In the genomic region with DNA sequence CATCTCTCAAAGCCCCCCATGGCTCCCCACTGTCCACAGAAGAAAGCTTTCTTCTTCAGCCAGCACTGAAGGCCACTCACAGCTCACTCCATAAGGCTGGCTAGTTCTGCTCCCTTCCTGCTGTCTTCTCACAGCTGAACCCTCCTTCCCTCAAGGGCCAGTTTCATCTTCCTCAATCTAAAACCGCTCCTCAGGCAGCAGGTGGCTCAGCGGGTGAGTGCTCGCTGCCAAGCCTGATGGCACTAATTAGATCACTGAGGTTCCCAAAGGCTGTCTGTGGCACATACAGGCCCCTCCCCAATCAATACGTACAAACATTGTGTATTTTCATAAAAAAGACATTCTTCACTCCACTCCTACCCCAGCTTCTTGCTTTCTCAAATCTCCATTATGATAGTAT, we compare ENCODE assay signal across 13 mouse cellular contexts. TPM values are rescaled to one million over a fixed set of nuclear protein-coding genes. Genes with fewer than 3 reads are reported as not detected.
DNase-seq lines count a peak whose midpoint lies in the region; ATAC-seq and TF ChIP-seq lines count a peak whose summit lies in the region.
"Had no signal": no experiment of that assay in that cellular context is flagged by ENCODE, and none has a peak within 500 bp of the region (broad histone marks: within the 10 kb centered on the region; RNA-seq: fewer than 3 reads in every experiment).

No protein-coding gene starts in this region.

- H3K27ac ChIP-seq in hindbrain, postnatal 0 days, result no peak overlapping the region
- H3K27ac ChIP-seq in hindbrain, embryonic 14.5 days, result no peak overlapping the region
- no peak overlapping the region for H3K27ac ChIP-seq in forebrain, embryonic 15.5 days (replicated peaks)

- DNase-seq in hindbrain, postnatal 0 days (ENCODE audit: low spot score), result peak; percentile 30
- no peak for DNase-seq in hindbrain, embryonic 14.5 days (ENCODE audit: low spot score)
- DNase-seq in MN1 (ENCODE audit: low spot score), result peak; percentile 31
- DNase-seq in cerebellum, adult 8-10 months, result peak; percentile 23
- no peak for DNase-seq in ovary, postnatal 10 days (ENCODE audit: low spot score)
- no peak for DNase-seq in adrenal gland, postnatal 10 days
- DNase-seq: gastrocnemius, postnatal 14 days; kidney, postnatal 10 days; midbrain, embryonic 14.5 days; thymus, adult 2 months had no signal

- ATAC-seq in hindbrain, postnatal 0 days, result peak; percentile 27; the same call in 1 of the 2 replicates
- no peak for ATAC-seq in hindbrain, embryonic 14.5 days (ENCODE audit: low FRiP score)
- peak; percentile 75 for ATAC-seq in megakaryocyte, adult 5-6 weeks (ENCODE audit: poor library complexity, severe bottlenecking)
- no peak for ATAC-seq in forebrain, embryonic 15.5 days (replicated peaks)
- ATAC-seq: lung, postnatal 0 days had no signal

- H3K4me3 ChIP-seq in hindbrain, postnatal 0 days (ENCODE audit: low read length), result no peak overlapping the region
- H3K4me3 ChIP-seq in hindbrain, embryonic 14.5 days (replicated peaks; ENCODE audit: low read length), result no peak overlapping the region
- no peak overlapping the region for H3K4me3 ChIP-seq in forebrain, embryonic 15.5 days

- 44% methylated on average over 4 of the region's 4 CpGs for WGBS in hindbrain, postnatal 0 days
- WGBS in hindbrain, embryonic 14.5 days, result 32% methylated on average over 4 of the region's 4 CpGs
- WGBS in forebrain, embryonic 15.5 days, result 42% methylated on average over 4 of the region's 4 CpGs

- no peaks in the 10 kb centered on the region for H3K27me3 ChIP-seq in hindbrain, postnatal 0 days (ENCODE audit: insufficient read depth, low read length)
- no peaks in the 10 kb centered on the region for H3K27me3 ChIP-seq in hindbrain, embryonic 14.5 days (ENCODE audit: control insufficient read depth, insufficient read depth, low read length)
- H3K27me3 ChIP-seq in forebrain, embryonic 15.5 days, result no peaks in the 10 kb centered on the region

- no peak for TF ChIP-seq CTCF in hindbrain, postnatal 0 days (IDR thresholded peaks at IDR 0.05; ENCODE audit: low read depth)

- H3K9ac ChIP-seq in hindbrain, postnatal 0 days (replicated peaks; ENCODE audit: low read length), result no peak overlapping the region
- no peak overlapping the region for H3K9ac ChIP-seq in hindbrain, embryonic 14.5 days
- no peak overlapping the region for H3K9ac ChIP-seq in forebrain, embryonic 15.5 days (replicated peaks)

- H3K36me3 ChIP-seq in hindbrain, postnatal 0 days (ENCODE audit: insufficient read depth, low read length), result no peaks in the 10 kb centered on the region
- H3K36me3 ChIP-seq in hindbrain, embryonic 14.5 days (replicated peaks; ENCODE audit: control insufficient read depth, insufficient read depth), result no peaks in the 10 kb centered on the region
- no peaks in the 10 kb centered on the region for H3K36me3 ChIP-seq in forebrain, embryonic 15.5 days

- H3K4me1 ChIP-seq in hindbrain, postnatal 0 days (ENCODE audit: insufficient read depth, low read length), result 0 out of 2 replicates have a peak, but pooled peaks cover 7% of the 10 kb centered on the region
- H3K4me1 ChIP-seq in hindbrain, embryonic 14.5 days (replicated peaks; ENCODE audit: control insufficient read depth, insufficient read depth, low read length), result no peaks in the 10 kb centered on the region
- peaks cover 4% of the 10 kb centered on the region for H3K4me1 ChIP-seq in forebrain, embryonic 15.5 days

- no peak overlapping the region for H3K4me2 ChIP-seq in hindbrain, postnatal 0 days (ENCODE audit: low read depth, low read length)
- H3K4me2 ChIP-seq in hindbrain, embryonic 14.5 days (replicated peaks), result no peak overlapping the region
- H3K4me2 ChIP-seq in forebrain, embryonic 15.5 days (replicated peaks), result no peak overlapping the region

- no peaks in the 10 kb centered on the region for H3K9me3 ChIP-seq in hindbrain, postnatal 0 days (ENCODE audit: low read length)
- H3K9me3 ChIP-seq in hindbrain, embryonic 14.5 days (ENCODE audit: control insufficient read depth, low read length), result no peaks in the 10 kb centered on the region
- no peaks in the 10 kb centered on the region for H3K9me3 ChIP-seq in forebrain, embryonic 15.5 days

RNA-seq across cellular contexts. Expression of a gene that starts 22.5 kb away (rescaled TPM):
- total RNA-seq in hindbrain, postnatal 0 days (2014; rRNA removed), result 28.3 and 50.6 TPM in 2 replicates
- 8.7 and 10.6 TPM in 2 replicates for polyA plus RNA-seq in hindbrain, postnatal 0 days (2015; fragmentation: Nextera tagmentation; extraction: Ambion mirVana)
- 28.0 and 31.2 TPM in 2 replicates for polyA plus RNA-seq in hindbrain, embryonic 14.5 days (2014; fragmentation: Nextera tagmentation; extraction: Ambion mirVana)
- total RNA-seq in megakaryocyte, adult 5-6 weeks (2015), result 2.9 and 3.1 TPM in 2 replicates
- total RNA-seq in megakaryocyte, adult 5-6 weeks (2017), result 1.8 and 10.9 TPM in 2 replicates
- 100 to 1,000 TPM in 1 of 2 experiments, 10 to 100 TPM in 1; 35.9 to 108 TPM for total RNA-seq in adrenal gland, postnatal 10 days (2021)
- 40.1 and 40.2 TPM in 2 replicates for polyA plus RNA-seq in forebrain, embryonic 15.5 days (2015; fragmentation: Nextera tagmentation; extraction: Ambion mirVana)

RNA-seq across cellular contexts. Expression of a gene that starts 40.5 kb away (rescaled TPM):
- total RNA-seq in hindbrain, postnatal 0 days (2014; rRNA removed), result 7.8 and 9.3 TPM in 2 replicates
- polyA plus RNA-seq in hindbrain, postnatal 0 days (2015; fragmentation: Nextera tagmentation; extraction: Ambion mirVana), result 7.0 and 7.6 TPM in 2 replicates
- 8.2 and 8.8 TPM in 2 replicates for polyA plus RNA-seq in hindbrain, embryonic 14.5 days (2014; fragmentation: Nextera tagmentation; extraction: Ambion mirVana)
- total RNA-seq in megakaryocyte, adult 5-6 weeks (2015), result 10.1 and 11.1 TPM in 2 replicates
- total RNA-seq in megakaryocyte, adult 5-6 weeks (2017), result 12.6 and 12.8 TPM in 2 replicates
- total RNA-seq in adrenal gland, postnatal 10 days (2021), result 10 to 100 TPM in 1 of 2 experiments, 1 to 10 TPM in 1; 6.5 to 12.3 TPM
- polyA plus RNA-seq in forebrain, embryonic 15.5 days (2015; fragmentation: Nextera tagmentation; extraction: Ambion mirVana), result 14.3 and 15.2 TPM in 2 replicates

Comparison
In these comparisons a context has a peak if more than half of its experiments do, and no peak if none do; other contexts are left out.
1. ATAC-seq: peak in hindbrain, postnatal 0 days (single experiment) and megakaryocyte, adult 5-6 weeks (single experiment); none in hindbrain, embryonic 14.5 days (single experiment) and forebrain, embryonic 15.5 days (single experiment).
2. DNase-seq: peak in hindbrain, postnatal 0 days (single experiment), MN1 (single experiment) and cerebellum, adult 8-10 months (single experiment); none in hindbrain, embryonic 14.5 days (single experiment), ovary, postnatal 10 days (single experiment) and adrenal gland, postnatal 10 days (single experiment).